Mouse (Mus musculus) lung, postnatal 14 days (tissue): ENCODE measurements at regions not wholly inside any gene's neighbourhood (a gene's known extent, or its start where the extent isn't known, plus 50 kb on each side); places are given as distances from the start of the nearest gene placed in this dataset.

ENCODE experiments used
- DNase-seq: peaks from one replicate; pipeline ENCODE4 v3.0.0; 2021

GRCm38 (mm10) chr9:27557886-27558285, 161.3 kb downstream of the Spata19 start:
- DNase-seq = no peak

- DNase-seq = no peak
These were observed 161.7 kb downstream of the Spata19 start for GRCm38 (mm10) chr9:27558286-27558685.

- DNase-seq = no peak
These were observed 171.9 kb downstream of the Spata19 start for GRCm38 (mm10) chr9:27568372-27569053.

DNA sequence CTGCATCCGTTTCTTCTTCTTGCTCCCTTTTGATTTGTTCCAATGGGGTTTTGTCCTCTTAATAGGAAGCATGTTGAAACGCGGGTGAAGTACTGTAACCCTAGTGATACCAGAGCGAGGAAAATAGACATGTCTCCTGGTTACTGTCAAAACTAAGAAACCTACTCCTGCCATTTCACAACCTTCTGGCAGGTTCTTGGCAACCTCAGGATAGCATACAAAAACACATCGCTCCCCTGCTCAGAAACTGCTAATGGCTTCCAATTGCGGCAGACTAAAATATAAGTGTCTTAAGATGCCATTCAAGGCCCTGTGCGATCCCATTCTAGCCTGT, 172.4 kb downstream of the Spata19 start:
- no peak for DNase-seq

DNA sequence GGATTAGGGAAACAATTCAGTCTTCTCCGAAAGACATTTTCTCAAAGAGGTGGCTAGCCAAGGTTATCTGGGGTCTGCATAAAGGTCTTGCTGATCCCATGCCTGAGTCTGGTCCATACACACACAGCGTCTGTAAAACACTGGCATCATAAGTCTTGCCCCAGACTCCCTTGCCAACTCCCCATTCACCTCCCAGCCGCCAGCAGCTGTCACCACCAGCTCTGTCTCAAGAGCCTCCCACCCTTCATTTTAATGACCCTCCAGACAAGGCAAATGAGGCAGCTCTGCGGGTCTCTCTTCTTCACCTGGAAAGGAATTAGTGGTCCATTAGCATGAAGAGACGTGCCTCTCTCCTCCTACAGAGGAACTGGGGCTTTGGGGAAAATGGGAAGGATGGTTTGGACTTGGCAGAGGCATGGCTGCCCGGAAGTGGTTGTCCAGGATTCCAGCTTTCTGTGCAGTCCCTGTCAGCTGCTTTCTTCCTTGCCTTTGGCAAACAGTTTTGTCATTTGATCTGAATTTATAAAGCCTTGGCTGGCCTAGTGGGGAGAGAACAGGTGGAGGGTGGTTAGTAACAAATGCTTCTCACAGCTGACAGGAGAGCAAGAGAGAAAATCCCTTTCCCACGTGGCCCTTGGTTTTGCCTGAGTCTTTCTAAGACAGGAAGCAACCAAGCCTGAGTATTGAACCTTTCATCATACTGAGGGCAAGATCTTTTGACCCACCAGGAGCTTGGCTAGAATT, 173.3 kb upstream of the Opcml start:
- no peak for DNase-seq

GRCm38 (mm10) chr9:27634901-27635300, 155.7 kb upstream of the Opcml start:
- DNase-seq = no peak

DNA sequence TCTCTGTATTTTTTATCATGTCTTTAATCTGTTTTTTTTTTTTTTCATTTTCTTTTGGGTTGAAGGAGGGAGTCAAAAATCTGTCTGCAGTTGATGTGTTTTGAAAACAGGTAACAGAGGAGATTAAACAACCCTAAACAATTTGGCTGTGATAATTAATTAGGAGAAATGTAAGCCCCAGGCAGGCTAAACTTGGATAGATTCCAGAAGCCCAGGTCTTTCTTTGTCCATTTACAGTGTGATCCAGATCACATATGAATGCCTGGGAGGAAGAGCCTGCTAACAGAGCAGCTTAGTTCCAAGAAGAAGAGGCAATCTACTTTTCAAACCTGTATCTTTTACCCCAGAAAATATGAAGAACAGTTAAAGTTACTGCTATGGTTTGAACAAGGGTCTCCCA, 150.0 kb upstream of the Opcml start:
- no peak for DNase-seq

- no peak for DNase-seq
These were observed 147.3 kb upstream of the Opcml start for GRCm38 (mm10) chr9:27643312-27643711.

GRCm38 (mm10) chr9:27643916-27644315, 146.7 kb upstream of the Opcml start:
- no peak for DNase-seq

- DNase-seq = no peak
These were observed 145.1 kb upstream of the Opcml start for GRCm38 (mm10) chr9:27645435-27645834.

DNA sequence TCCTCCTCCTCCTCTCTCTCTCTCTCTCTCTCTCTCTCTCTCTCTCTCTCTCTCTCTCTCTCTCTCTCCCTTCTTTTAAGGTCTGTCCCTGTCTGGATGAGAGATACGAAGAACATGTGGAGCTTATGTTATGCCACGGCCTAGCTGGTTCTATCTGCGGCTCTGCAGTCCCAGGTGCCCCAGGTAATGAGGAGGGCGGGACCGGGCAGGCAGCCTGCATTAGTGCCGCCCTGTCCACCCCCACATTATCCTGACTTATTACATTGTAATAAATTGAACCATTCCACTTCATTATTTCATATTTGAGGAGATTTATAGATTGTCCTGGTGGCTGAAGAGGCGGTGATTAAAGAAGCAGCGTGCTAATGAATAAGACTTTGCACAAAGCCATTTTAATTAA, 144.5 kb upstream of the Opcml start:
- no peak for DNase-seq

DNA sequence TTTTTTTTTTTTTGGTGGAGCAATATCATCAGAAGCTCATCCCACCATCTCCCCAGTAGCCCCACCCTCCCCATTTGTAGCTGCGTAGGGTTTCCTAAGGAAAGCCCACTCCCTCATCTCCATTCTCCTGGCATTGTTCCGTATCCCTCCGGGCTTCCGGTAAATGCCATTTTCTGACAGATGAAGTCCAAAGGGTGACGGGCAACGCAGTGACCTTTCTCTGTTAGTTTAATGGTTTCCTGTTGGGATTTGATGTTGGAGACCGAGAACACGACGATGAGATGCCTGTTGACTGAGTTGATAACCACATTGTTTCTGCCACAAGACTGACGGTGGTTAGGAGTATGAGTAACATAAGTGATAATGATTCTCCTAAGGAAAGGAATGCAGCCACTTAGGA, 143.6 kb upstream of the Opcml start:
- peak; percentile 12 for DNase-seq

GRCm38 (mm10) chr9:27658001-27658400, 132.6 kb upstream of the Opcml start:
- no peak for DNase-seq

DNA sequence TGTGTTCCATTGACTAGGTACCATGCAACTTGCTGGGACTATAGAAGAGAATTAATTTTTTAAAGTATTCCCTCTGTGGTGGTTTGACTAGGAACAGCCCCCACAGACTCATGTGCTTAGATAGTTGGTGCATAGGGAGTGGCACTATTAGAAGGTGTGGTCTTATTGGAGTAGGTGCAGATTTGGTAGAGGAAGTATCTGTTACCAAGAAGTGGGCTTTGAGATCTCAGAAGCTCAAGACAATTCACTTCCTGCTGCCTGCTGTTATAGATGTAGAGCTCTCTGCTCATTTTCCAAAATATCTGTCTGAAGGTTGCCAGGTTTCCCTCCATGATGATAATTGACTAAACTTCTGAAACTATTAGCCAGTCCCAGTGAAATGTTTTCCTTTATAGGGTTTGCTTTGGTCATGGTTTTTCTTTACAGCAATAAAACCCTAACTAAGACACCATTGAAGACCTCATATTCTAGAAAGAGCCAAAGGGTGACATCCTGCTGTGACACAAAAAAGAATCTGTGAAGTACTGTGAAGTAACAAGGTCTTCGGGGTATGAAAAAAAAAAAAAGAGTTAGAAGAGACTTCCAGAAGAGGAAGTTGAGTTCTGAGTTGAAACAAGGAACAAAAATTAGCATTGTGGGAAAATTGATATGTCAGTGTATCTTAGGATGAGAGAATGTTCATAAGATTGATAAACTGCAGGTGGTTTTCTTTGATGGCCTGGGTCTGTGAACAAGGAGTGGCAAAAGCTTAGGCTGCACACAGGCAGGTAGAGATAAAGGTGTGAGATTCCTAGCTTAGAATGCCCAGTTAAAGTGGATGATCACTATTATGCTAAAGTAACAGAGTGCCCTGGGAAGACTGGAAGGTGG, 128.9 kb upstream of the Opcml start:
- no peak for DNase-seq

DNA sequence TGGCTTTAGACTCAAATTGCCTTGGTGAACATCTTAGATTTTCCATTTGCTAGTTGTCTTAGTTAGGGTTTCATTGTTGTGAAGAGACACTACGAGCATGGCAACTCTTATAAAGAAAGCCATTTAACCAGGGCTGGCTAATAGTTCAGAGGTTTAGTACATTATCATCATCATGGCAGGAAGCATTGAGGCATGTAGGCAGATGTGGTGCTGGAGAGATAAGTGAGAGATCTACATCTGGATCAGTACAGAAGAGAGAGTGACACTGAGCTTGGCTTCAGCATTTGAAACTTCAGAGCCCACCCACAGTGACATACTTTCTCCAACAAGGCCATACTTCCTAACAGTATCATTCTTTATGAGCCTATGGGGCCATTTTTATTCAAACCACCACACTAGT, 127.3 kb upstream of the Opcml start:
- no peak for DNase-seq

GRCm38 (mm10) chr9:27665659-27666058, 124.9 kb upstream of the Opcml start:
- DNase-seq = peak; percentile 9

GRCm38 (mm10) chr9:27670032-27670740, 120.4 kb upstream of the Opcml start:
- DNase-seq = no peak

- DNase-seq = no peak
These were observed 105.2 kb upstream of the Opcml start for GRCm38 (mm10) chr9:27685325-27685724.

DNA sequence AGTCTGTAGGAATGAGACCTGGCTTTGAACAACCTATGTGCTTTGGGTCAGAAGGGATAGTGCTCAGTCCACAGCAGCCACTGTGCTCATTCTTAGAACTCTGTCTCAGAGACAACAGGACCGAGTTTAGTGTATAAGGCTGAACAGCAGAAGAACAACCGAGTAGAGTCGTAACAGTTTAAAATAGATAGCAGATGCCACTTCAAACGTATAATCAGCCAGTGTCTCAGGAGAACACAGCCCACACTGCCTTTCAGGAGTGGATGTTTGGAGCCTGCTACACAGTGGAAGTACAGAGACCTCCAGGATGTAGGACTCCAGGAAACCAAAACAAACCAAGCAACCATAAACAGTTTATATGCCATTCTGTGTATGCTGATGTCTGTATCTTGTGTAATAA, 99.0 kb upstream of the Opcml start:
- DNase-seq = no peak

DNA sequence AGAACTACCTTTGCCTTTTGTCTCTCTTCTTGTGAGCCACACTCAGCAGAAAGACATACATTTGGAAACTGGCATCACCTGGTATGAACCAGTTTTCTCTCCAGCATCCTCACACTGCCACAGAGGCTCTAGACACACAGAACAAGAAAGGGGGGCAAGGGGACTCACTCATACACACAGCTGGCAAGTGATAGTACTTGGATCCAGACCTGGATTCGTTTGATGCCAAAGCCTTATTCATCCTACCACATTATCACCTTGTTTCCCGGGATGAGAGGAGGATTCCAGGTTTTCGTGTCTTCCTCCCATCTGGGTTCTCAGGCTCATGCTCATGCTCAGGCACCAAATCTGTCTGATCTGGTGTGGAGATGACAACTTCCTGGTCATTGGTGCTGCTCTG, 97.8 kb upstream of the Opcml start:
- DNase-seq = no peak

GRCm38 (mm10) chr9:27694805-27695593, 95.6 kb upstream of the Opcml start:
- peak; percentile 37 for DNase-seq

GRCm38 (mm10) chr9:27701559-27701958, 89.0 kb upstream of the Opcml start:
- DNase-seq = no peak
